Mouse (Mus musculus) mouse trophoblast stem cell (cell line): ENCODE measurements around the gene Fgr.

Source experiments
- in situ Hi-C, 2 experiments: fragments of 300-500 bp; cut with MseI, MboI; formaldehyde crosslinking; loops; 2 replicates in 1 of 2; 3 replicates in 1 of 2; pipeline ENCODE4 v1.15.1; 2025

Gene Fgr

GRCm38 (mm10) chr4:132958741-132959678, 14.9 kb upstream of the Fgr start:
- in situ Hi-C loops: no loop called here

DNA sequence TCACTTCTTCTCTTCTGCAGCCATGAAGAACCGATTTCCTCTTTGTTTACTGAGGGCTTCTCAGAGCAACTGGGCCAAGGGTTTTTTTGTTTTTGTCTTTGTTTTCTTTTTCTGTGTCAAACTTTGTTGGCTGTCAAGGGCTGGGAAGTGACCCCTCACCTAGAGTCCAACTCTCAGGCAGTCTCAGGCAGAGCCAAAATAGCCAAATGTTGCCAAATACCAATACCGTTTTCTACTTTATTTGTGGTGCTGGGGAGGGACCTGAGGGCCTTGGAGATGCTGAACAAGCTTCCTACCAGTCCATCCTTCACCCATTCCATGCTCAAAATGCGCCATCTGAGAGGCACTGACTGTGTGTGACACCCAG, 14.2 kb upstream of the Fgr start:
- in situ Hi-C loops: no loop called here

- in situ Hi-C loops: no loop called here
Measured at GRCm38 (mm10) chr4:132960313-132960712, 13.6 kb upstream of the Fgr start.

DNA sequence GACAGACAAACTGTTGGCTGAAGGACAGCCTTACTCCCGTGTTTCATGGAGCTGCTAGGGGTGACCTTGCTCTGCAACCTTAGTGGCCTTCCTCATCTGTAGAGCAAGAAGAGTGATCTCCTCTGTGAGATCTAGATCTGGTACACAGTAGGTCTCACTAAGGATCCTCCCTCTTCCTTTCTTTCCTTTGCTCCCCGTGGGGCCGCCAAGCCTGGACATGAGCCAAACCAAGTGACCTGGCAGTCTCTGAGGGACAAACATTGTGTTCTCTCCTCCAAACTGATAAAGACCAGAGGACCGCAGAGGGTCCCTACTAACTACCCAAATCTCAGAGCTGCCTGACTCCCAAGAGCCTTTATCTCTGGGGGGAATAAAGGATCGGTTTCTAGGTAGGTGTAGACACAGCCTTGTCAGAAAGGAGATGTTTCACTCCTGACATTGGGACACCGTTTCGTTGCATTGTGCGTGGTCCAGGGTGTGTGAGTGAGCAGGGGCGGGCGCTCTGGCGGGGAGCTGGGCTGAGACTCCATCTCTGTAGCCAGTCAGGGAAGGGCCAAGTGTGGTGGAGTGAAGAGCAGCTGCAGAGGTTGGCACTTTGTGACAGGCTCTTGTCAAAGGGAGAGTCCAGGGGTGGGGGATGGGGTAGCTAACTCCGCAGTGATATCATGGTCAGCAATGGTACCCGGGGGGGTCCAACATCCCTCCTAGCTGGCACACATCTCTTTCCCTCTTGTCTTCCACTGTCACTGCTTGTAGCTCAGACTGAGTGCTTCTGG, 12.8 kb upstream of the Fgr start:
- in situ Hi-C loops: no loop called here

GRCm38 (mm10) chr4:132961866-132962265, 12.0 kb upstream of the Fgr start:
- in situ Hi-C loops: no loop called here

GRCm38 (mm10) chr4:132962628-132963027, 11.3 kb upstream of the Fgr start:
- in situ Hi-C loops: no loop called here

DNA sequence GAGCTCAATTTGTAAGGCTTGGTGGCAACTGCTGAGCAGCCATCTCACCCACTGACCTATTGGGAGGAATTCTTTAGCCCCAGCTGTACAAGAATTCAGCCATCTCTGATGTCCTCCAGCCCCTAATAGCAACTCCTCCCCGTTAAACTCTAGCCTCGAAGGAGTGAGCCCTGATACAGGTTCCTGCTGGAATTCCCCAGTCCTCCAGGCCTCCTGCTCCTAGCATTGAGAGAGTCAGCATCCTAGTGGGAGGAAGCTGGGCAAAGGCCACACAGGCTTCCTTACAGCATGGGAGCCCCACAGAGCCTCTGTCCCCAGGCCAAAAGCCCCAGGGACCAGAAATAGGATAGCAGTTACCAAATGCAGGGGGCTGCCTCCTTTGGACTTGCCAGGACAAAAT, 10.5 kb upstream of the Fgr start:
- in situ Hi-C loops: no loop called here

DNA sequence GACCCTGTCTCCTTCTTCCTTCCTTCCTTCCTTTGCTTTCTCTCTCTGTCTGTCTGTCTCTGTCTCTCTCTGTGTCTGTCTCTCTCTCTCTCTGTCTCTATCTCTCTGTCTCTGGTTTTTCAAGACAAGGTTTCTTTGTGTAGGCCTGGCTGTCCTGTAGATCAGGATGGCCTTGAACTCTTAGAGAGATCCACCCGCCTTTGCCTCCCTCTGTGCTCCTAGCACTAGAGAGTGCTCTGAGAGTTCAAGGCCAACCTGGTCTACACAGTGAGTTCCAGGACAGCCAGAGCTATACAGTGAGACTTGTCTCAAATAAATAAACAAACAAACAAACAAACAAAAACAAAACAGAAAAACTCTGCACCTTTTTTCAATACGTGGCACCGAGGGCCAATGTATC, 9.8 kb upstream of the Fgr start:
- in situ Hi-C loops: no loop called here

GRCm38 (mm10) chr4:132964473-132964872, 9.4 kb upstream of the Fgr start:
- in situ Hi-C loops: no loop called here

DNA sequence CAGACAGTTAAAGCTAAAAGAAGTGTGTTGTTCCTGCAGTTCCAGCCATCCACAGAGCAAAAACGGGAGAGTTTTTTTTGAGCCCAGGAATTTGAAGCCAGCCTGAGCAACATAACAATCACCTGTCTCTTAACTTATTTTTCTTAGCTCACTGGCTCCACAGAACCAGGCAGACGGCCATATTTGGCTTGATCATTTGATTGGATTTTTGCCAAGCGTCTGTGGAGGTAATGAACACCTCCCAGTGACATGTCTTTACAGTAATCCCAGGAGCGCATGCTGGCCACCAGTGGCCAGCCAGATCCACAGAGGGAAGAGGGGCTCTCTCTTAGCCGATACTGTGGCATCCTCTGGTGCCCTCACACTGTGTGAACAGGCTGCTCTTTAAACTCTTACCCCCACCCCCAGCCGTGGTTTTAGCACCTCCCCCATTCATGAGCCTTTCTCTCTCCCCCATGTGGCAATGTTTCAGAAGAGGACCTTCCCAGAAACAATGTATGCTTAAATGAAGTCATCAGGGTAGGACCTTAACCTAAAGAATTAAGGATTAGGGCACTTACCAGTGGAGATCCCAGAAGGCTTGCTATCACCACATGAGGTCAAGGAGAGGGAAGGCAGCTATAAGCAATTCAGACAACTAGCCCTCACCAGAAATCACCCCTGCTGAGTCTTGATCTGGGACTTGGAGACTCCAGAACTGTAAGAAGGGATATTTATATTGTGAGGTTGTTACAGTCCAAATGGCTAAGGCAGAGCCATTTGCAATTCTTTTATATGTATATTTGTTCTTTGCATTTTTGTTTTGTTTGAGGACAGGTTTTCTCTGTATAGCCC, 5.6 kb upstream of the Fgr start:
- in situ Hi-C loops: no loop called here

DNA sequence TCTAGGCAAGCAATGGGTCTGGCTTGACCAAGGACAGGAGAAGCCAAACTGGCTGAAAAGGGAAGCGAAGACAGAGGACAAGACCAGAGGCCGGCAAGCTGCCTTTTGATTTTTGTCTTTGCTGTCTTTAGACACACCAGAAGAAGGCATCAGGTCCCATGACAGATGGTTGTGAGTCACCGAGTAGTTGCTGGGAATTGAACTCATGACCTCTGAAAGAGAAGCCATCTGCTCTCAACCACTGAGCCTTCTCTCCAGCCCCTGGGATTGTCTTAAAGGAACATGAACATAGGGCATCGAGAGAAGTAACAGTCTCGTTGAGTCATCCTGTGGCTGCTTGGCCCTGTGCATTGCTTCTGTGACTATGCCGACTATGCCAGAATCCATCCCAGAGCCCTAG, 2.3 kb upstream of the Fgr start:
- in situ Hi-C loops: no loop called here

- in situ Hi-C loops: no loop called here
Measured at GRCm38 (mm10) chr4:132972101-132972500, 1.8 kb upstream of the Fgr start.

GRCm38 (mm10) chr4:132972556-132972955, 1.3 kb upstream of the Fgr start:
- in situ Hi-C loops: no loop called here

DNA sequence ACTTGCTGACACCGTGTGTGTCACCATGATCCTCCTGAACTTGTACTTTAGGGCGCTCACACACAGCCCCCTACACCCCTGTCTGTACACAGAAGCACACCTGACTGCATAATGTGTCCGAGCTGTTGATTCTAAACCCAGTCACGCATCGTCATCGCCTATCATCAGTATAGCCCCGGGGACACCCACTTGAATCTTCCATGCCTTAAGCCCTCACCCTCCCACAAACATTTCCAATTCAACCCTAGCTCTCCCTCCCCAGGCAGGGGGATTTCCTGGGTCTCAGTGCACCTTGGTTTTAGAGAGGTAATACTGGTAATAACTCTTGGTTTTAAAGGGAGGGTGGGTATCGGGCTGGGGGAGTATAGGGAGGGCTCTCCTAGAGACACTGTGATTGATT, 709 bp upstream of the Fgr start:
- in situ Hi-C loops: no loop called here

- in situ Hi-C loops: no loop called here
Measured at GRCm38 (mm10) chr4:132974904-132975303, 1.0 kb downstream of the Fgr start.

DNA sequence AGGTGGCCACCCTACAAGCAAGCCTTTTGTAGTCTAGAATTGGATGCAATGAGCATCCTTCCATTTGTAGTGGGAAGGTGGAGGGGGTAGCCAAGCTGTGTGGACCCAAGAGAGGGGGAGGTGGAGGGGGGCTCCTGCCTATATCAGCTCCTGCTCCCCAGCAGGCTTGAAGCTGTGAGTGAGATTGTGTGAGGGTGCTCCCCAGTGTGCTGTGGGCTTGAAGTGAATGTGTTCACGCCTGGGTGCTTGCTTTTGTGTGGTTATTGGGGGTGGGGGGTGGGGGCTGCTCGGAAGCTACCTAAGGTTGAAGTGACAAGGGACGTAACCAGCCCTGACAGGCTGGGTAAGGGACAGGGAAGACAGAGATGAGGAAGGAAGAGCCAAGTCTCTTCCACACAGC, 1.9 kb downstream of the Fgr start:
- in situ Hi-C loops: no loop called here

DNA sequence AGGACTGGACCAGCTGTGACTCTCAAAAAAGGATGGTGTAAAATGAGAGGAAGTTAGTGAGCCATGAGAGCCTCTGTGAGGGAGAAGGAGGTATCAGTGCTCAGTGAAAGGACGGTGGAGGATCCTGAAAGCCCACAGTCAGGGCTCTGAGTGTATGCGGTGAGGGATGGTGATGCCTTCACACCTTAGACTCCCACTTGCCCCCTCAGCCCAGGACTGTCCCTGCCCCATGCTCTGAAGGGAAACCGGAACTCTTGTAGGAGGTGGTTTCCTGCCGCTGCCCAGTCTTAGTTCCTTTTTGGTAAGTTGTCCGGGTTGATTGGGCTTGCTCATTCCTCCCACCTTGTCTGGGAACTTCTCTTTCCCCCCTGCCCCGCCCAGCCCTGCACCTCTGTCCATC, 2.8 kb downstream of the Fgr start:
- in situ Hi-C loops: no loop called here

- in situ Hi-C loops: no loop called here
Measured at GRCm38 (mm10) chr4:132977597-132977996, 3.7 kb downstream of the Fgr start.

- in situ Hi-C loops: no loop called here
Measured at GRCm38 (mm10) chr4:132979186-132979585, 5.3 kb downstream of the Fgr start.

DNA sequence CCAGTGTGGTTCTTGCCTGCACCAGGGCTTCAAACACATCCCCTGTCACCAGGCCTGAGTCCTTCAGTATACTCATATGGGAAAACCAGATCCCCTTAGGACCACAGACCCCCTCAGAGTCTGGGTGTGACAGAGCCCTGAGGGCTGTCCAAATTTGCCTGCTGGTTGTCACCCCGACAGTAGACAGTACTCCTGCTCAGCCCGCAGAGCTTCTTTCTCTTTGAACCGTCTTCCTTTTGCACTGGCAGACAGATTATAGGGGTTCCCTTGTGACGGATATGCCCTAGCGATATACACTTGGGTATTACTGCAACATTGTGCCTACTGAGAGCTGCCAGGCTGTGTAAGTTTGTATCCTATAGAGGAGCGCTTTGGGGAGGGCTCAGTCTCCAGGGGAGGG, 7.7 kb downstream of the Fgr start:
- in situ Hi-C loops: no loop called here

- in situ Hi-C loops: no loop called here
Measured at GRCm38 (mm10) chr4:132982999-132983398, 9.1 kb downstream of the Fgr start.
